Mouse (Mus musculus): ENCODE measurements around the gene Ust.
"Not testable (repeated sequence)": the region's sequence is repeated elsewhere in the genome, so short reads cannot be mapped to it uniquely, and the experiment has no call there.

Ust gene

GRCm38 (mm10) chr10:8518141-8519013, at the start of gene Ust:
Gene Ust (minus strand): TSS chr10:8518825.
- peak; percentile 82 for DNase-seq (ENCODE audit: low spot score)

- peak; percentile 10 for DNase-seq (ENCODE audit: low spot score)
These were observed 42.7 kb upstream of the Ust start for GRCm38 (mm10) chr10:8561366-8561765.

GRCm38 (mm10) chr10:8559566-8559965, 40.9 kb upstream of the Ust start:
- DNase-seq (ENCODE audit: low spot score): not testable (repeated sequence)

- not testable (repeated sequence) for DNase-seq (ENCODE audit: low spot score)
These were observed 33.6 kb upstream of the Ust start for GRCm38 (mm10) chr10:8552239-8552638.

- not testable (repeated sequence) for DNase-seq (ENCODE audit: low spot score)
These were observed 33.0 kb upstream of the Ust start for GRCm38 (mm10) chr10:8551601-8552000.

GRCm38 (mm10) chr10:8541514-8541913, 22.9 kb upstream of the Ust start:
- peak; percentile 34 for DNase-seq (ENCODE audit: low spot score)

GRCm38 (mm10) chr10:8535445-8535844, 16.8 kb upstream of the Ust start:
- no peak for DNase-seq (ENCODE audit: low spot score)

GRCm38 (mm10) chr10:8531651-8532050, 13.0 kb upstream of the Ust start:
- DNase-seq (ENCODE audit: low spot score): no peak

GRCm38 (mm10) chr10:8530505-8531051, 12.0 kb upstream of the Ust start:
- no peak for DNase-seq (ENCODE audit: low spot score)

- no peak for DNase-seq (ENCODE audit: low spot score)
These were observed 10.5 kb upstream of the Ust start for GRCm38 (mm10) chr10:8529173-8529572.

GRCm38 (mm10) chr10:8525354-8525753, 6.7 kb upstream of the Ust start:
- DNase-seq (ENCODE audit: low spot score): no peak

- DNase-seq (ENCODE audit: low spot score): no peak
These were observed 2.9 kb upstream of the Ust start for GRCm38 (mm10) chr10:8521536-8521935.

GRCm38 (mm10) chr10:8520766-8521395, 2.3 kb upstream of the Ust start:
- no peak for DNase-seq (ENCODE audit: low spot score)

GRCm38 (mm10) chr10:8519014-8519491, 428 bp upstream of the Ust start:
- DNase-seq (ENCODE audit: low spot score): no peak

- DNase-seq (ENCODE audit: low spot score): no peak
These were observed 959 bp downstream of the Ust start for GRCm38 (mm10) chr10:8517591-8518140.

- no peak for DNase-seq (ENCODE audit: low spot score)
These were observed 1.6 kb downstream of the Ust start for GRCm38 (mm10) chr10:8516916-8517524.

GRCm38 (mm10) chr10:8513690-8514089, 4.9 kb downstream of the Ust start:
- DNase-seq (ENCODE audit: low spot score): no peak

- DNase-seq (ENCODE audit: low spot score): no peak
These were observed 6.4 kb downstream of the Ust start for GRCm38 (mm10) chr10:8512222-8512621.

- no peak for DNase-seq (ENCODE audit: low spot score)
These were observed 6.9 kb downstream of the Ust start for GRCm38 (mm10) chr10:8511760-8512159.

- DNase-seq (ENCODE audit: low spot score): no peak
These were observed 12.4 kb downstream of the Ust start for GRCm38 (mm10) chr10:8506247-8506573.

- peak; percentile 28 for DNase-seq (ENCODE audit: low spot score)
These were observed 13.0 kb downstream of the Ust start for GRCm38 (mm10) chr10:8505346-8506246.

All from adipocyte (in vitro differentiated cells).